ENCODE assay signal across 25 mouse cellular contexts in genomic region chr7:62423210-62423609, GRCm38 (mm10). TPM values are rescaled to one million over a fixed set of nuclear protein-coding genes. Genes with fewer than 3 reads are reported as not detected.
A peak's percentile ranks its signal among the peaks of the same experiment; 100 is the strongest.
DNase-seq lines count a peak whose midpoint lies in the region; ATAC-seq and TF ChIP-seq lines count a peak whose summit lies in the region.
"Had no signal": no experiment of that assay in that cellular context is flagged by ENCODE, and none has a peak within 500 bp of the region (broad histone marks: within the 10 kb centered on the region; RNA-seq: fewer than 3 reads in every experiment).

No protein-coding gene starts in this region.

- no peak overlapping the region for H3K4me2 ChIP-seq in midbrain, postnatal 0 days (ENCODE audit: low read depth, low read length, poor library complexity, severe bottlenecking)
- H3K4me2 ChIP-seq in embryonic facial prominence, embryonic 11.5 days (ENCODE audit: low read depth, low read length), result no peak overlapping the region
- H3K4me2 ChIP-seq in hindbrain, embryonic 13.5 days, result peak overlapping the region; percentile 34
- H3K4me2 ChIP-seq in neural tube, embryonic 11.5 days (ENCODE audit: low read depth), result peak overlapping the region; percentile 28
- H3K4me2 ChIP-seq: hindbrain, embryonic 15.5 days had no signal

- ATAC-seq in midbrain, postnatal 0 days (ENCODE audit: low FRiP score), result no peak
- 0 out of 2 replicates have a peak, but pooled peaks have one; percentile 30 for ATAC-seq in embryonic facial prominence, embryonic 11.5 days (replicated peaks; ENCODE audit: insufficient number of reproducible peaks, low FRiP score, low TSS enrichment, low read depth)
- no peak for ATAC-seq in hindbrain, embryonic 13.5 days (ENCODE audit: low FRiP score)
- peak; percentile 43 for ATAC-seq in neural tube, embryonic 11.5 days (ENCODE audit: insufficient read depth, low FRiP score, low TSS enrichment)
- ATAC-seq: intestine, postnatal 0 days; liver, postnatal 0 days had no signal

- peak; percentile 66 for DNase-seq in midbrain, embryonic 10.5 days (ENCODE audit: low spot score)
- DNase-seq in midbrain, postnatal 0 days (ENCODE audit: low spot score), result no peak
- no peak for DNase-seq in embryonic facial prominence, embryonic 11.5 days (ENCODE audit: low spot score)
- peak; percentile 49 for DNase-seq in neural tube, embryonic 11.5 days (ENCODE audit: low spot score)
- DNase-seq in thymus, postnatal 0 days (ENCODE audit: low spot score), result no peak
- no peak for DNase-seq in ovary, postnatal 36 days (ENCODE audit: low spot score)
- no peak for DNase-seq in cerebellum, adult 9-11 months
- DNase-seq: cerebellum, adult 2 months; left cerebral cortex, postnatal 4 days; liver; liver, postnatal 0 days; lung, postnatal 14 days; thymus, postnatal 4 days had no signal

- 41% methylated on average over 4 of the region's 4 CpGs for WGBS in midbrain, embryonic 10.5 days
- 29% methylated on average over 4 of the region's 4 CpGs for WGBS in midbrain, postnatal 0 days
- WGBS in embryonic facial prominence, embryonic 11.5 days, result 58% methylated on average over 4 of the region's 4 CpGs
- 40% methylated on average over 4 of the region's 4 CpGs for WGBS in hindbrain, embryonic 13.5 days
- 29% methylated on average over 4 of the region's 4 CpGs for WGBS in neural tube, embryonic 11.5 days

- H3K9me3 ChIP-seq in midbrain, embryonic 10.5 days (replicated peaks), result peaks cover 22% of the 10 kb centered on the region
- peaks cover 2% of the 10 kb centered on the region; the same call in 1 of the 2 replicates for H3K9me3 ChIP-seq in midbrain, postnatal 0 days (ENCODE audit: low read length)
- H3K9me3 ChIP-seq in embryonic facial prominence, embryonic 11.5 days (replicated peaks; ENCODE audit: control insufficient read depth, low read length), result no peaks in the 10 kb centered on the region
- peaks cover 11% of the 10 kb centered on the region; the same call in 1 of the 2 replicates for H3K9me3 ChIP-seq in hindbrain, embryonic 13.5 days
- H3K9me3 ChIP-seq in neural tube, embryonic 11.5 days (ENCODE audit: control insufficient read depth, low read length), result no peaks in the 10 kb centered on the region
- H3K9me3 ChIP-seq: hindbrain, embryonic 15.5 days had no signal

- no peaks in the 10 kb centered on the region for H3K36me3 ChIP-seq in midbrain, embryonic 10.5 days
- no peaks in the 10 kb centered on the region for H3K36me3 ChIP-seq in midbrain, postnatal 0 days (ENCODE audit: insufficient read depth, low read length)
- H3K36me3 ChIP-seq in embryonic facial prominence, embryonic 11.5 days (replicated peaks; ENCODE audit: control insufficient read depth, insufficient read depth, low read depth, low read length), result no peaks in the 10 kb centered on the region
- no peaks in the 10 kb centered on the region for H3K36me3 ChIP-seq in hindbrain, embryonic 13.5 days
- no peaks in the 10 kb centered on the region for H3K36me3 ChIP-seq in neural tube, embryonic 11.5 days (ENCODE audit: control insufficient read depth, insufficient read depth, low read length)
- H3K36me3 ChIP-seq: heart, embryonic 10.5 days; hindbrain, embryonic 15.5 days had no signal

- peaks cover 8% of the 10 kb centered on the region for H3K4me1 ChIP-seq in midbrain, embryonic 10.5 days
- no peaks in the 10 kb centered on the region for H3K4me1 ChIP-seq in midbrain, postnatal 0 days (ENCODE audit: insufficient read depth, low read length)
- H3K4me1 ChIP-seq in embryonic facial prominence, embryonic 11.5 days (ENCODE audit: control insufficient read depth, insufficient read depth, low read length), result no peaks in the 10 kb centered on the region
- no peaks in the 10 kb centered on the region for H3K4me1 ChIP-seq in hindbrain, embryonic 13.5 days (replicated peaks)
- H3K4me1 ChIP-seq in neural tube, embryonic 11.5 days (ENCODE audit: control insufficient read depth, insufficient read depth, low read length), result no peaks in the 10 kb centered on the region
- H3K4me1 ChIP-seq: hindbrain, embryonic 15.5 days had no signal

- TF ChIP-seq CTCF in midbrain, postnatal 0 days (IDR thresholded peaks at IDR 0.05), result no peak

- H3K9ac ChIP-seq in midbrain, postnatal 0 days (replicated peaks; ENCODE audit: low read length, poor library complexity, severe bottlenecking), result no peak overlapping the region
- no peak overlapping the region for H3K9ac ChIP-seq in embryonic facial prominence, embryonic 11.5 days (replicated peaks; ENCODE audit: low read length)
- no peak overlapping the region for H3K9ac ChIP-seq in hindbrain, embryonic 13.5 days
- 0 out of 2 replicates have a peak overlapping the region, but pooled peaks have one; percentile 22 for H3K9ac ChIP-seq in neural tube, embryonic 11.5 days (ENCODE audit: low read length)
- H3K9ac ChIP-seq: hindbrain, embryonic 15.5 days; liver, postnatal 0 days had no signal

- peak overlapping the region; percentile 80 for H3K4me3 ChIP-seq in midbrain, embryonic 10.5 days
- no peak overlapping the region for H3K4me3 ChIP-seq in midbrain, postnatal 0 days (ENCODE audit: low read depth, low read length)
- H3K4me3 ChIP-seq in embryonic facial prominence, embryonic 11.5 days (ENCODE audit: low read depth, low read length), result no peak overlapping the region
- peak overlapping the region; percentile 14 for H3K4me3 ChIP-seq in hindbrain, embryonic 13.5 days
- H3K4me3 ChIP-seq in neural tube, embryonic 11.5 days (ENCODE audit: low read depth, low read length), result peak overlapping the region; percentile 19
- H3K4me3 ChIP-seq: heart, embryonic 10.5 days; hindbrain, embryonic 15.5 days; layer of hippocampus, adult 2 months; myocyte had no signal

- H3K27ac ChIP-seq in midbrain, embryonic 10.5 days (replicated peaks), result peak overlapping the region; percentile 97
- H3K27ac ChIP-seq in midbrain, postnatal 0 days (ENCODE audit: low read depth, low read length), result no peak overlapping the region
- H3K27ac ChIP-seq in embryonic facial prominence, embryonic 11.5 days (replicated peaks; ENCODE audit: low read depth, low read length), result no peak overlapping the region
- H3K27ac ChIP-seq in hindbrain, embryonic 13.5 days, result peak overlapping the region; percentile 63; the same call in 1 of the 2 replicates
- H3K27ac ChIP-seq in neural tube, embryonic 11.5 days (ENCODE audit: low read depth, low read length), result peak overlapping the region; percentile 36; the same call in 1 of the 2 replicates
- H3K27ac ChIP-seq: heart, embryonic 10.5 days; hindbrain, embryonic 15.5 days; kidney, postnatal 0 days; layer of hippocampus, adult 2 months had no signal

- no peaks in the 10 kb centered on the region for H3K27me3 ChIP-seq in midbrain, embryonic 10.5 days (ENCODE audit: low read depth, poor library complexity, severe bottlenecking)
- no peaks in the 10 kb centered on the region for H3K27me3 ChIP-seq in midbrain, postnatal 0 days (ENCODE audit: insufficient read depth, low read length)
- no peaks in the 10 kb centered on the region for H3K27me3 ChIP-seq in embryonic facial prominence, embryonic 11.5 days (ENCODE audit: control insufficient read depth, insufficient read depth, low read length)
- no peaks in the 10 kb centered on the region for H3K27me3 ChIP-seq in hindbrain, embryonic 13.5 days
- H3K27me3 ChIP-seq in neural tube, embryonic 11.5 days (ENCODE audit: control insufficient read depth, insufficient read depth, low read length), result no peaks in the 10 kb centered on the region
- H3K27me3 ChIP-seq: hindbrain, embryonic 15.5 days had no signal

RNA-seq across cellular contexts. Expression of gene Mkrn3, which starts 3.3 kb away (rescaled TPM):
- 18.4 and 21.2 TPM in 2 replicates for polyA plus RNA-seq in midbrain, embryonic 10.5 days (2016; fragmentation: Nextera tagmentation; extraction: Ambion mirVana)
- total RNA-seq in midbrain, postnatal 0 days (2014; rRNA removed), result 39.5 and 42.4 TPM in 2 replicates
- polyA plus RNA-seq in midbrain, postnatal 0 days (2015; fragmentation: Nextera tagmentation; extraction: Ambion mirVana), result 30.9 and 31.5 TPM in 2 replicates
- polyA plus RNA-seq in embryonic facial prominence, embryonic 11.5 days (2014; fragmentation: Nextera tagmentation; extraction: Ambion mirVana), result 10.6 and 10.7 TPM in 2 replicates
- polyA plus RNA-seq in hindbrain, embryonic 13.5 days (2015; fragmentation: Nextera tagmentation; extraction: Ambion mirVana), result 19.4 and 21.1 TPM in 2 replicates
- 12.7 and 13.2 TPM in 2 replicates for polyA plus RNA-seq in neural tube, embryonic 11.5 days (2014; fragmentation: Nextera tagmentation; extraction: Ambion mirVana)
- 0.98 and 1.1 TPM in 2 replicates for polyA plus RNA-seq in thymus, postnatal 0 days (2015; fragmentation: Nextera tagmentation; extraction: Ambion mirVana)
- total RNA-seq: megakaryocyte, adult 5-6 weeks had no signal

RNA-seq across cellular contexts. Expression of gene Peg12, which starts 41.1 kb away (rescaled TPM):
- polyA plus RNA-seq in midbrain, embryonic 10.5 days (2016; fragmentation: Nextera tagmentation; extraction: Ambion mirVana), result 105 and 117 TPM in 2 replicates
- 4.6 and 5.7 TPM in 2 replicates for total RNA-seq in midbrain, postnatal 0 days (2014; rRNA removed)
- polyA plus RNA-seq in midbrain, postnatal 0 days (2015; fragmentation: Nextera tagmentation; extraction: Ambion mirVana), result 6.0 and 6.6 TPM in 2 replicates
- 48.5 and 49.7 TPM in 2 replicates for polyA plus RNA-seq in embryonic facial prominence, embryonic 11.5 days (2014; fragmentation: Nextera tagmentation; extraction: Ambion mirVana)
- 19.5 and 21.6 TPM in 2 replicates for polyA plus RNA-seq in hindbrain, embryonic 13.5 days (2015; fragmentation: Nextera tagmentation; extraction: Ambion mirVana)
- polyA plus RNA-seq in neural tube, embryonic 11.5 days (2014; fragmentation: Nextera tagmentation; extraction: Ambion mirVana), result 61.6 and 63.7 TPM in 2 replicates
- polyA plus RNA-seq in thymus, postnatal 0 days (2015; fragmentation: Nextera tagmentation; extraction: Ambion mirVana), result 2.7 and 3.0 TPM in 2 replicates

RNA-seq across cellular contexts. Expression of gene Magel2, which starts 46.4 kb away (rescaled TPM):
- polyA plus RNA-seq in midbrain, embryonic 10.5 days (2016; fragmentation: Nextera tagmentation; extraction: Ambion mirVana), result 8.6 and 14.0 TPM in 2 replicates
- 22.1 and 26.5 TPM in 2 replicates for total RNA-seq in midbrain, postnatal 0 days (2014; rRNA removed)
- polyA plus RNA-seq in midbrain, postnatal 0 days (2015; fragmentation: Nextera tagmentation; extraction: Ambion mirVana), result 19.3 and 25.4 TPM in 2 replicates
- polyA plus RNA-seq in embryonic facial prominence, embryonic 11.5 days (2014; fragmentation: Nextera tagmentation; extraction: Ambion mirVana), result 8.6 and 8.8 TPM in 2 replicates
- 16.3 and 19.7 TPM in 2 replicates for polyA plus RNA-seq in hindbrain, embryonic 13.5 days (2015; fragmentation: Nextera tagmentation; extraction: Ambion mirVana)
- 6.0 and 7.5 TPM in 2 replicates for polyA plus RNA-seq in neural tube, embryonic 11.5 days (2014; fragmentation: Nextera tagmentation; extraction: Ambion mirVana)
- polyA plus RNA-seq in thymus, postnatal 0 days (2015; fragmentation: Nextera tagmentation; extraction: Ambion mirVana), result 0.09 and 0.23 TPM in 2 replicates
- total RNA-seq: common myeloid progenitor, adult 5-6 weeks; gastrocnemius, adult 18-20 months; megakaryocyte, adult 5-6 weeks had no signal
- polyA plus RNA-seq: gonadal fat pad, adult 2 months; liver, postnatal 0 days; myocyte; testis, adult 2 months had no signal

Comparison
In these comparisons a context has a peak if more than half of its experiments do, and no peak if none do; other contexts are left out.
1. DNase-seq: peak in midbrain, embryonic 10.5 days (single experiment) and neural tube, embryonic 11.5 days (single experiment); none in midbrain, postnatal 0 days (single experiment), embryonic facial prominence, embryonic 11.5 days (single experiment), thymus, postnatal 0 days (single experiment), ovary, postnatal 36 days (single experiment) and cerebellum, adult 9-11 months (single experiment).
2. H3K27ac ChIP-seq: peak in midbrain, embryonic 10.5 days (single experiment), hindbrain, embryonic 13.5 days (single experiment) and neural tube, embryonic 11.5 days (single experiment); none in midbrain, postnatal 0 days (single experiment) and embryonic facial prominence, embryonic 11.5 days (single experiment).
3. H3K4me3 ChIP-seq: peak in midbrain, embryonic 10.5 days (single experiment), hindbrain, embryonic 13.5 days (single experiment) and neural tube, embryonic 11.5 days (single experiment); none in midbrain, postnatal 0 days (single experiment) and embryonic facial prominence, embryonic 11.5 days (single experiment).
4. ATAC-seq: peak in embryonic facial prominence, embryonic 11.5 days (single experiment) and neural tube, embryonic 11.5 days (single experiment); none in midbrain, postnatal 0 days (single experiment) and hindbrain, embryonic 13.5 days (single experiment).
5. H3K4me2 ChIP-seq: peak in hindbrain, embryonic 13.5 days (single experiment) and neural tube, embryonic 11.5 days (single experiment); none in midbrain, postnatal 0 days (single experiment) and embryonic facial prominence, embryonic 11.5 days (single experiment).